Mouse (Mus musculus) adrenal gland, adult 2 months (tissue): ENCODE data around the gene Adamts2. TPM values are rescaled to one million over a fixed set of nuclear protein-coding genes. Genes with fewer than 3 reads are reported as not detected.

Experiments used
- DNase-seq: peaks from one replicate; pipeline ENCODE4 v3.0.0; 2021
- polyA plus RNA-seq: library from polyadenylated mRNA; depleted of rRNA; stranded (reverse); fragments of >200 nt; gene quantifications from 2 replicates; pipeline ENCODE4 v1.2.3, GENCODE M21; 2012
- total RNA-seq, 2 experiments: library from RNA; stranded (reverse); gene quantifications; 2 replicates each; pipeline ENCODE4 v1.2.3; 2021

Adamts2 gene
- total and polyA plus RNA-seq, 3 experiments, result 4.4 to 10.0 (median 9.1) TPM

DNA sequence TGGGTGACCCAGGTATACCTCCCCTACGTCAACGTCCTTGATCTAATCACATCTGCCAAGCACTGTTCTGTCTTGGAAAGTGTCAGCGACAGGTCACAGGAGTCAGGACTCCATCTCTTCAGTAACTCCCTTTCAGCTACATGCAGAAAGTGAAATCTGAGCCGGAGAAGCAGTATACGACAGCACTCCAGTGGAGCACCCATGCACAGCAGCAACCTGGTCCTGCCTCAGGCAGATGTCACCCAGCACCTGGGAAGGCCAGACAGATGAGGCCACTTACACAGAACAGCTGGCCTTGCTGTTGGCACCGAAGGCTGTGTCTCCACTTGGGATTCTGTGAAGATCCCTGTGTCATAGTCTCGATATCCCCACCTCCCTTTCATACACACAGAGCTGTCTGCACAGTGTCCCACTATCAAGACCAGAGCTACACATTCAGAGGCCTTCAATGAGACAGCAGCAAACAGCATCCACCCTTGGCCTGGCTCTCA lies 70.0 kb downstream of the Adamts2 start:
- DNase-seq, result no peak

DNA sequence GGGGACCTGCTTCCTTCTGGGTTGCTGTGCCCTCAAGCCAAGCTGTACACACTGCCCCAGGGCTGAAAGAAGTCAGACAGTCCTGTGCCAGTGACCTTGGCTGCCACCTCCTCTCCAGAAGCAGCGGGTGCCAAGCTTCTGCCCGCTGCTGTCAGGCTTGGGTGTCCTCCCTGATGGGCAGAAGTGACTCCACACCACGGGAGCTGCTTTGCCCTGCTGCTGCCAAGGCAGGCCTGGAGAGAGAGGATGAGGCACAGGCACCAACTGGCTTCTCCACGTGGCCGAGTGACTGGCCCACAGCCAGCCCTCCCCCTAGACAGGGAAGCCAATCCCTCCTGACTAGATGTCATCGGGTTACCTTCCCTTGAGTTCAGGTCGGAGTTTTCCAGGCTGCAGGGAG lies 71.0 kb downstream of the Adamts2 start:
- peak; percentile 85 for DNase-seq

DNA sequence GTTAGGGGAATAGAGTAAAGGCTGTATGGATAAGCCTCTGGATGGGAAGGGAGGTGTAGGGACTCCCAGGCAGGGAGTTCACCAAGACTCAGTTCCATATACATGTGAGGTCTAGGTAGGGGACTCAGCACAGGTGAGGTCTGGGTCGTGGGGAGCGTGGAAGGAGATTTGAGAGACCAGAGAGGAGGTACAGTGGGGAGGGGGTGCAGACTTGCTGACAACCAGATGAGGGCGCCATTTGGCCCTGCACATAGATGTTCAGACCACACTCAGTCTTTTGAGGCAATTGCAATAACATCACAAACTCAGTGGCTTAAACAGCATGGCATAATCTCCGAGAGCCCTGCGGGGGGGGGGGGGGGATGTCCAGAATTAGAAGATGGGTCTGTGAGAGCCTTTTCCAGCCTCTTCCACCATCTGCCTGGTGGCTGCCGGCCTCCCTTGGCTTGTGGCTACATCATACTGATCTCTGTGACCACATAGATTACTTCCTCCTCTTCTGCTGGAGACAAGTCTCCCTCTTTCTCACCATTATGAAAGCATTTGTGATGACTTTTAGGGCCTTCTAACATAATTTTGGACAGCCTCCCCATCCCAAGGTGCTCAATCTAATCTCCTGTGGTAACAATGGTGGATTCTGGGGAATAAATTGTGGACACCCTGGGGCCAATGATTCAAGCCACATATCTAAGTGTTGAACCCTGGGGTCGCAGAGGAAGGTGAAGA lies 71.8 kb downstream of the Adamts2 start:
- no peak for DNase-seq

DNA sequence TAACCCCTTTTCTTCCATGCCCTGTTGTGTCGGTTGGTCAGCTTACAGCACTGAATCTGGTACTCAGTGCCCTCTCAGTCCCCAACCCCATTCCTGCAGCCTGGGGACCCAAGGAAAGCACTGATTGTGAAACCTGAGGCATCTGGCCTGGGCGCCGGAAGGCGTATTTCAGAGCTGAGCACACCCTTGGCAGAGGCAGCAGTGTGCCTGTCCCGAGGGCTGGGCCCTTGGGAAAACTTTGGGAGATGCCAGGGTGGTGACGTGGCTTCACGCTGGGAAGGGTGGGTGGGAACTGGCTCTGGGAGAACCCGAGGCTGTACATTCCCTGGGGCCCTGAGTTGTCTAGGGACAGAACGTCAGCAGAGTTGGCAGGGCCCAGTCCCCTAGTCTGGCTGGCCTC lies 72.5 kb downstream of the Adamts2 start:
- DNase-seq, result peak; percentile 61

DNA sequence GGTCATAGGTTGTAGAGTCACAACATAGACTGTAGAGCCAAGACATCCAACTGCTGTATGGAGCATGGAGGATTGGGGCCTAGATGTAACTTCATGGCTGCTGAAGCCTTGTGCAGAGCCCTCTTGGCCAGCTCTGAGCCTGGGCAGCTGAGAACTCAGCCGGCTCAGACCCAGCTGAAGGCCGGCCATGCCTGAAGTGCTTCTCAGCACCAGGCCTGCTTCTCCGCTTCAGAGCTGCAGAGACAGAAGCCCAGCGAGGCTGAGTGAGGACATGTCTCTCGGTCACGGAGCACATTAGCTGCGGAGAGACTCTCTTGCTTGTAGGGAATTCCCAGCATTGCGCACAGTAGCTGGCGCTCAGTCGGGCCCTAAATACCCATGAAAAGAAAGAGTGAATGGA lies 76.8 kb downstream of the Adamts2 start:
- no peak for DNase-seq

DNA sequence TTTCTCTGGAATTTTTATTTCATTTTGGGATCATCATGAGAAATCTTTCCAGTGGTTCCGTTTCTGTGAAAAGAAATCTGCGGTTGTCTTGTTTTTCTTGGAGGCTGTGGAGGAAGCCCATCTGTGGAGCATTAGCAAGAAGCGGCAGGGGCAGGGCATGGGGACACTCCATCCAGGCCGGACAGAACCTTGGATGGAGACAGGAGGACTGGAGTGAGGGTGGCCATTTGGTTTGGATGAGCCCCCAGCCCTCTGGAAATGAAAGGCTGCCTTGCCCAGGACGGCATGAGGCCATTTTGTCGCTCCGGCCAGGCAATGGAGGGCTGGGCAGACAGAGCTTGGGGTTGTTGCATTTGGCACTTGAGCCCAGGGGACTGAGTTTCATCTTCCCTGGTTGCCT lies 80.1 kb downstream of the Adamts2 start:
- no peak for DNase-seq

DNA sequence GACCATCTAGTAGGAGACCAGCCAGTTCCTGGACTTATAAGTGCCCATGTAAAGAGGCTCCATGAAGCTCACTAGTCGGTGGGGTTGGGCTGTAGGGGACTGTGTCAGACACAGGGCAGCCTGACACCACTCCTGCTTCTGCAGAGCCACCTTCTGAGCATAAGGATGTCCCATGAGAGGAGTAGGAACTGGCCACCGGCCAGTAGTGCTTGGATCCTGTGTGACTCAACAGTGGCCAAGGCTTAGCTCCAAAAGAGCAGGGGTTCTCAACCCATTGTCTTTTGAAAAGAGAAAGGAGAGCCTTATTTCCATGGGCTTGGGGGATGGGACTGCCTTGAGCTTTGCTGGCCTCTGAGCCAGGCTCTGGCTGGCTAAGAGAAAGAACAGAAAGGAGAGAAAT lies 81.9 kb downstream of the Adamts2 start:
- DNase-seq, result peak; percentile 37

DNA sequence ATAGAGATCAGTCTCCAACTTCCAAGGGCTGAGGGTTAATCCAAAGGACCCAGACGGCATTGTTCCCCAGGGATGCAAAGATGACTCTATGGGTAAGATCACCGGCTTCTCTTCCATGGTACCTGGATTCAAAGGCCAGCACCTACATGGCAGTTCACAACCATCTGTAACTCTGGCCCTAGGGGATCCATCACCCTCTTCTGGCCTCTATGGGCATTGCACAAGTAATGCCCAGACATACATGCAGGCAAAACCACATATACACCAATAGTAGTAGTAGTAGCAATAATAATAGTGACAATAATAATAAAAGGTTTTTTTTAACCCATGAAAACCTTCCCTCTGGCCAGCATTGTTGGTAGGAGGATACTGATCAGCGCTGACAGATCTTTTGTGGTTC lies 86.7 kb downstream of the Adamts2 start:
- DNase-seq, result no peak

DNA sequence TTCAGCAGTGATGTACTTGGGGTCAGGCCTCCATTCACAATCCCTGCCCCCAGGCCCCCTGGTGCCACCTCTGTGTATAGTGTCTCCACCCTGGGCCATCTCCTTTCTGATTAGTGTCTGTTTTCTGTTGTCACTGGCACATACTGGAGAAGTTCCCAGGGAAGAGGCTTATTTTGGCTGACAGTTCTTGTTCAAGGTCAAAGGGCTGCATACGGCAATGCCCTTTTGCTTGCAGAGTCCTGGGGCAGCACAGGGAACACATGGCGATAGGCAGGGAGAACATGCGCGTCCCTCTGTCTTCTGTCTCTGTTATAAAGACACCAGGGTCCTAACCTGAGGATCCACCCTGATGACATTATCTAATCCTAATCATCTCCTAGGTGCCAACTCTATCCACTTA lies 87.8 kb downstream of the Adamts2 start:
- peak; percentile 36 for DNase-seq

DNA sequence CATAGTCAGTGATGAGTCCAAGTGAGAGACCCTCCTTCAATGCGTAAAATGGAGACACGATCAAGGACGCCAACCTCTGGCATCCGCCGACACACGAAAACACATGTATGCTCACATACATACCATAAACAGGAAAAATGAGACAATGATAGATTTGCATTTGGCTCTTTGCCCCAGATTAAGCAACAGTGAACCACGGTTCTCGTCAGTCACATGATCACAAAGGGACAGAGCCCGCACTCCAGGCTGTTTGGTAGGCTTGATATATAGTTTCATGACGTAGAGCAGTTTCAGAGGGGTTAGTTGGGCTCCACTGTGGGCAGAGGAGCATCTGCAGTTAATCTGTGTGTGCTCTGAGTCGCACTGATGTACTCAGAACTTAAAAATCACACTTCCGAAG lies 98.1 kb downstream of the Adamts2 start:
- no peak for DNase-seq

DNA sequence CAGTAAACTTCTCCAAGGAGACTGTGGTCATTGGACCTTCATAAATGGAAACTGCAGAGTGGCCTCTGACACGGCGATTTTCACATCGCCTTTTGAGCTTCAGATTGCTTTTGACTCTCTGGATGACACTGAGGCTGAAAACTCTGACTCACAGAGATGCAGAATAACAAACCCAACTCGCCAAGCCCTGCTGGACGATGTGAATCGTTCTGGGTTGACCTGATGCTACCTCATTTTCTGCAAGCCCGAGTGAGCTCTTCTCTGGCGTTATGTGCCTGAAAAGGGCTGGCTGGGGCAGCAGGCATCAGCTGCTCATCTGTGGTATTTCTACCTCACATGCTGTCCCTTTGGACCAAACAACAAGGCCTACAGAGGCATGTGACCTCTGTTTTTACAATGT lies 98.6 kb downstream of the Adamts2 start:
- DNase-seq, result no peak

DNA sequence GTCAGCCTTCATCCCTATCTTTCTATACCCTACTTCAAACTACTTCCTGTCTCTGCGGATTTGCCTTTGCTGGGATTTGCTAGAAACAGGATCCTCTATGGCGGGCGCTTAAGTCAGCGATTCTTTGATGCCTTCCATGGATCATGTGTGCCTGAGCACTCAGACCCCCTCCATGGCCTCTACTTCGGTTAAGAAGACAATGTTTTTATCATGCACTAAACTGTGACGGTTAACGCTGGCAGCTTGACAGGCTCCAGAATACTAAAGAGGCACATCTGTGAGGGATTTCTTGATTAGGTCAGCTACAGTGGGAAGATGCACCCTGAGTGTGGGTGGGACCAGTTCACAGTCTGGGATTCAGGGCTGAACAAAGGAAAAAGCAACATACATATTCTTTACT lies 101.5 kb downstream of the Adamts2 start:
- no peak for DNase-seq

DNA sequence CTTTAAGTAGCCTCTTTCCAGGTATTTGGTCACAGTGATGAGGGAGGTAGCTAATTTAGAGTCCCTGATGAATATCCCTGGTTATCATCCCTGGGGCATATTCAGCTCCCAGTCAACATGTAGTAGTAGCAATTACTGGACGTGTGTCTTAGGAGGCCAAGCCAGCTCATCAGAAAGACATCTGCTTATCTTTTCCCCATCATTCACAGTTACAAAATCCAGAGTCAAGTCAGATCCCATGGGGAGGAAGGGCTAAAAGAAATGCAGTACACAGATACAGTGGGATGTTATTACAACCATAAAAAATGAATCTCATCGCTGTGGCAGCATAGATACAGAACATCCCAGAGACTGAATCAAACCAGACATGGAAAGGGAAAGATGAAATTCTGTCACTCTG lies 102.6 kb downstream of the Adamts2 start:
- DNase-seq, result no peak

DNA sequence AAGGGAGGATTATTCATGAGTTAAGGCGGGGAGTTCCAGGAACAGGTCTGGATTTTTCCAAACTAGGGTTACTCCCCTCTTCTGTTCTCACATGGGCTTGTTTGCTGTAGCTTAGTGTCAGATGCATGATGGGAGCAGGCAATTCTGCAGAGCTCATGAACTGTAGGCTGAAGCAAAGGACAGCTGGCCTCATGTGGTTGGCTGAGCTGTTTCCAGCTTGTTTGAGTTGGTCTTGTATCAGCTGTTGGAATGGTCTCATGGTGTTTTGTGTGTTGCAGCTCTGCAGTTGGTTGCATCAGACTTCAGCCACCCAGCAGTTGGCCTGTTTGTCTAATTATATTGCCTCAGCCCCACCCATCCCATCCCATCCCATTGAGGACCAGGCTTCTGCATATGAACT lies 105.4 kb downstream of the Adamts2 start:
- DNase-seq, result no peak

DNA sequence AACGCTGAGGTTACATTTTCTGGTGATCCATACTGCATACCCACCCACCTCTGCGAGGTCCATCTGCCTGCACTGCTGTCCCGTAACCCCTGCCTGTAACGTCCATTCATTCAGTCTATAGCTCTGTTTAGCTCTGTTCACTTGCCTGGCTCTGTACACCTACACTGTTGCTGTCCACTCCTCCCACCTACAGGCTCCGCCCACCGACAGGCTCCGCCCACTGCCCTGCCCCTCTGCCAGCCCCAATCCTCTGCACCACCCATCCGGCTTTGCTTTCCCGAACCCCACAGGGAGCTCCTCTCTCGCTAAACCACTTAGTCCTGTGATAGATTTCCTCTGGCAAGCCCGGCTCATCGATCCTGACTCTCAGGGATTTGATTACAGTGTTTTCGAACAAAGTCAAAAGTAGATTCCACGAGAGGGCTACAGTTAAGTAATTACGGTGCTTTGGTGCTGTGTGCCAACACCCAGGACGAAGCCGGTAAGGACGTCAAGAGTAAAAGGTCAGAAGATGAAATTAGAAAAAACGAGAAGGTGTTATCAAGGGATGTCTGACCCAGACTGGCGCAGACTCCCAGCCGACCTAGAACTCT lies 111.8 kb downstream of the Adamts2 start:
- peak; percentile 14 for DNase-seq

DNA sequence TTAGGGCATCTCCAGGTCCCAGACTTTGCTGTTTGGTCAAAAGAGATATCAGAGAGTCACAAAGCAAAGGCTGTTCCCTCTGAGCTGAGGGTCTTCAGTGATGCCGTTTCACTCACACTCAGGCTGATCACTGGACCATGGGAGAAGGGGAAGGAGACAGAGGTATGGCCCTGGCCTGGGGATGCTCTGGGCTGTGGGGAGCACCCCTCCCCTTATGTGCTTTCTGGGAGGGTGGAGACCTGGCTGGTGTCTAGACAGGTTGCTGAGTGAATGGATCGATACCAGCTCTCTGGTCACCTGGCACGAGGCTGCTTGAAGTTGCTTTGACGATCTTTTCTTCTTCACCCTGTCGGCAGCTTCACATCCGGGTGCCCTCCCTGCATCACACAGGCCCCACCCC lies 113.2 kb downstream of the Adamts2 start:
- no peak for DNase-seq

DNA sequence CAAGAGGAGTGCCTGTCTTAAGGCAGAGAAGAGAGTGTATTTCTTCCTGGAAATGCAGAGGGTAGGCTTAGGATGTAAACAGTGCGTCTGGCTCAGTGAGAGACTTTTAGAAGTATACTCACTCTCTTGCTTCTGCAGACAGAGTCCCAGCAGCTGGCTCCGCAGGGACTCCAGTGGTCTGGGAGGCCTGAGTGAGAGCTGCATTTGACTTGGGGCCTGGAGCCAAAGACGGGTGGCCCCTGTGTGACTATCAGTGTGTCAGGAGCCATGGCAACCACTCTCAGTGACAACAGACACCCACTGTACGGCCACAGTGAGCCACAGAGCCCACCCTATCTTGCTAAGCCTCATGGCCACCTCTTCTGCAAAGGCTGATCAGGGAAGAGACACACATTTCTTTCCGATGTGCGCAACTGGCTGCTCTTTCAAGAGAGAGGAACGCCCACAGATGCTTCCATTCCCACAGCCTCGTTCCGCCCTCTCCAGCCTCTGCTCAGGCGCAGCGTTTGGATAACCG lies 115.6 kb downstream of the Adamts2 start:
- no peak for DNase-seq

DNA sequence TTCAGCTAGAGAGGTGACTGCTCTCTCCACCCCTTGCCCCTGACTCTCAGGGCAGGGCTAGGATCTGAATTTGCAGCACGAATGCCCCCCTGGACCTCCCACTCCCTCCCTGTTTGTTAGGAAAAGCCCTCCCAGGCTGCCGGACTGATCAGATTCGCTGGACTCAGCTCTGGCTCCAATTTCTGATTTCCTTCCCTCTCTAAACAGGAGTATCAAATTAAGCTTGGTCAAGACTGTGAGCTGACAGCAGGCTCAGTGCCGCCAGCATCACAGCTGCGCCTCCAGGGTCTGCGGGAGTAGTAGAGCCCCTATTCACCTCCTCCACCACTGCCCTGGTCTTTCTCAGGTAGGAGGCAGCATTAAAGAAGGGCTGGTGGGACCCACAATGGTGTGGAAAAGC lies 117.0 kb downstream of the Adamts2 start:
- no peak for DNase-seq

DNA sequence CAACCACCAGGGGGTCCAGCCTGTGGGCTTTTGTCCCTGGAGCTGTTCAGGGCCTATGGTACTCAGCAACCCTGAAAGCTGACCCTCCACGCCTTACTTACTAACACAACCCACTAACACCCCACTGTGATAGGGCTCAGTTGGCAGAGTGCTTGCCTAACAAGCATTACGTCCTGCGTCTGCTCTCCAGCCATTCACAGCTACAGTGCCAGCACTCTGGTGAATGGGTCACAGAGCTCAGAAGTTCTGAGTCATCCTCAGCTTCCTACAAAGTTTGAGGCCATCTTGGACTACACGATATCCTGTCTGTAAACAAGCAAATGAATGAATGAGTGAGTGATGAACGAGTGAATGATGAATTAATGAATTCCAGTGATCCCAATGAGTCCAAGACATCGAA lies 118.5 kb downstream of the Adamts2 start:
- no peak for DNase-seq

DNA sequence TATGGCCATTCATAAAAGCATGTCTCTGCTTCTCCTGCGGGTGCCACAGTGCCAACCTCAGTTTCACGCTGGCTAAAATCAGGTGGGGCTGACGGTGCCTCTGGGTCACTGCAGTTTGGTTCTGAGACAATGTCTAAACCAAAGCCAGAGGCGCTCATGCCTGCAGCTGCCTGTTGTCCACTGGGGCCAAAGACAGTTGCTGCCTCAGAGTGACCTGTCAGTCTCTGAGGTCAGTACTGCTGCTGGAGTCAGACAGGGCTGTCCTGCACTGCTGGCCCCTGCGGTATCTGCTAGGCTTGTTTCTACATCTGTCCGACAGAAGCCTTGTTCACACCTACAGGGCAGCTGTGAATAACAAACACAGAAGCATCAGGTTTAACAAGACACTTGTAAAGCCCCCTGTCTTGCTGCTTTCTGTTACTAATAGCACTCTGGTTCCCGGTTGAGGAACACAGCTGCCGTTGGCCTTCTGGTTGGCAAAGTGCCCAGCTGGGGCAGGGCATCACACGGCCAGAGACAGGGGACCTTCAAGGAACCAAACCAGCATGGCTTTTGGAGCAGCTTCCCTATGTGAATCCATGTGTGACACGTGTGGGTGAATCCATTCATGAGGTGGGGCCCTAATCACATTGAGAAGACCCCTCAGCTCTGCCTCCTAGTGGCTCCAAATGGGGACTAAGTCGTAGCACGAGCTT lies 119.1 kb downstream of the Adamts2 start:
- DNase-seq, result peak; percentile 53

DNA sequence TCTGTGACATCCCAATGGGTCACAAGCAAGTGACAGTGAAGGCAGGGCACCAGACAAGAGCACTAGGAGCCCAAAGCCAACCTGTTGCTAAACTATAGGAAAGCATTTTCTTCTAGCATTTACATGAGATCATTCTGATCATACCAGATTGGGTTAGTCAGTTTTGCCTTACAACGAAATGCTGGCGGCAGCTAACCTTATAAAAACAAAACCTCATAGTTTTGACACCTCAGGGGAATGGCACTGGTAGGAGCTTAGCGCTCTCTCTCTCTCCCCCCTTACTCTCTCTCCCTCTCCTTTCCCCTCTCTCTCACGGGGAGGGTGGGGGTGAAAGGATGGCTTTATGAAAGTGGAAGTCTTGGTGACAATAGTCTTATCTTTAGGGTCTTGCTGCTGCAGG lies 123.7 kb downstream of the Adamts2 start:
- DNase-seq, result no peak

DNA sequence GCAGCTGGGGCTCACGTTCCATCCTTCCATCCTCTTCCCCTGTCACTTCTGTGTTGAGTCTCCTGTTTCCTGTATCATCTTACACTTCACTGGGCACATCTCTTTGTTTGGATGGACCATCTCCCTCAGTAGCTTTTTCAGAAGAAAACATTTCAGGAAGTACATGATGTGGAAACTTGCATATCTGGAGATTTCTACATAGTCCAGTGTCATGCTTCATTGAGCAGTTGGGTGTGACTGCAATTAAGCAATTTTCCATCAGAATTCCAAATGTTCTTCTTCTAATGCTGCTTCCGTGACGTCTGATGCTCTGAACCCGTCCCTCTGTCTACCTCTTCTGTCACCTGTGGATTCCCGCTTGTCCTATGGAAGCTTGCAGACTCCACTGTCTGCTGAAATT lies 124.2 kb downstream of the Adamts2 start:
- no peak for DNase-seq

DNA sequence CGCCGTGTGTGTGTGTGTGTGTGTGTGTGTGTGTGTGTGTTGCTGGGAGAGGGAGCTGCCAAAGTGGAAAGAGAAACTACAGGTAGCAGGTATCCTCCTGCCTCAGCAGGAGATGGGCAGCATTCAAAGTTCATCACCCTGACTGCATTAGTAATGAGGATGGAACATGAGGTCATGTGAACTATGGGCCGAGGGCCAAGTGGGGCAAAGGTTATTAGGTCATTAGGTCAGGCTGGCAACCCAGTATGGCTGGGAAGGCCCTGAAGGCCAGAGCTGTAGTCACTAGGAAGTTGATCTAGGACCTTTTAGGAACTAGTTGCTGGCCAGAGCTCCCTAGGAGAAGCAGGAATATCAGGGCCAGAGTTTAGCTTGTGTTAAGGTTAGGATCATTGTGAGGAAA lies 131.3 kb downstream of the Adamts2 start:
- DNase-seq, result peak; percentile 33
